Mouse (Mus musculus) left cerebral cortex, adult 11 months (tissue): ENCODE data around the gene Stxbp2.
A peak's percentile ranks its signal among the peaks of the same experiment; 100 is the strongest.
"Not testable (repeated sequence)": the region's sequence is repeated elsewhere in the genome, so short reads cannot be mapped to it uniquely, and the experiment has no call there.

Experiments
- DNase-seq: peaks from one replicate; pipeline ENCODE4 v3.0.0; 2022; ENCODE audit warnings: low spot score

The Stxbp2 gene

GRCm38 (mm10) chr8:3630647-3631477 is at the start of gene Stxbp2:
Stxbp2 (plus strand) TSS chr8:3630955.
- peak; percentile 49 for DNase-seq

DNA sequence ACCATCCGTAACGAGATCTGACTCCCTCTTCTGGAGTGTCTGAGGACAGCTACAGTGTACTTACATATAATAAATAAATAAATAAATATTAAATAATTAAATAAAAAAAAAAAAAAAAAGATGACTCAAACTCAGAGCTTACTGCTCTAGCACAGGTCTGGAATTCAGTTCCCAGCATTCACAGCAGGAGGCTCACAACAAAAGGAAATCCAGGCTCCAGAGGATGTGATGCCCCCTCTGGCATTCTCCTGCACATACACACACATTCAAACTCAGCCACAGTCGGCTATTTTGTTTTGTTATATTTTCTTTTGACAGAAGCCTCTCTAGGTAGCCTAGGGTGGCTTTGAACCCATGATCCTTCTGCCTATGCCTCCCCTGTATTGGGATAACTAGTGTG is 48.8 kb upstream of the Stxbp2 start:
- DNase-seq, result not testable (repeated sequence)

DNA sequence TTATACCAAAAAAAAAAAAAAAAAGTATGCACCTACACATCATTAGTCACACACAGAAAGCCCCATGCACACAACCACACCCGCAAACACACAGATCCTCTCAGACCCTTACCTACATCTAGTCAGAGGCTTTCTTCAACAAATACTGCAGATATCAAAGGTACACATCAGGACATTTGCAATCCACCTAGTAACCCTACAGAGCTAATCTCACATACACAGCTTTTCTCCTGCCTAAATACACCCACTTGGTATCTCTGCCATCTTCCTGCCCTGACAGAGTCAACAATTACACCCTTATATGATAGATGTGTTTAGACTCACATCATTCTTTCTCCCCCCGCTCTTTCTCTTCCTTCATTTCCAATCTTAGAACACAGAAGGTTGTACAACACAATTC is 44.3 kb upstream of the Stxbp2 start:
- DNase-seq, result no peak

DNA sequence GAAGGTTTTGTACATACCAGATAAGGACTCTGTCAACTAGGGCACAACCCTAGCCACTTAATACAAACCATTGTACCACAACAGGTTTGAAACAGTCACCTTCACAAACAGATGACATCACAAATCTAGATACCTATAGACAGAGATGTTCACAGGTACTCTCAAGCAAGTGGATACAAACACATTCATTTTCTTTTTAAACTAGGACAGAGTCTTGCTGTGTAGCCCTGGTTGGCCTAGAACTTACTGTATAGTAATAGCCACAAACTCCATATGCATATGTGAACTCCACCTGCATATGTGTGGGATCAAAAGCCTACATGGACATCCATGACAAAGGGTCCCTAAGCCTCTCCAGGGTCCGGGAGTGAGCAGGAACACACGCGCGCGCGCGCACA is 43.8 kb upstream of the Stxbp2 start, which contains the start of gene Camsap3:
Gene Camsap3 (plus strand): TSS at position 301 of the 398 bp plus-strand sequence.
- DNase-seq, result no peak

GRCm38 (mm10) chr8:3587391-3588257 is 43.1 kb upstream of the Stxbp2 start:
- peak; percentile 54 for DNase-seq

GRCm38 (mm10) chr8:3588258-3588633 is 42.5 kb upstream of the Stxbp2 start:
- DNase-seq, result no peak

- DNase-seq, result no peak
Observed at GRCm38 (mm10) chr8:3593470-3593869, 37.3 kb upstream of the Stxbp2 start.

GRCm38 (mm10) chr8:3594466-3594865 is 36.3 kb upstream of the Stxbp2 start:
- DNase-seq, result no peak

GRCm38 (mm10) chr8:3598054-3598453 is 32.7 kb upstream of the Stxbp2 start:
- no peak for DNase-seq

DNA sequence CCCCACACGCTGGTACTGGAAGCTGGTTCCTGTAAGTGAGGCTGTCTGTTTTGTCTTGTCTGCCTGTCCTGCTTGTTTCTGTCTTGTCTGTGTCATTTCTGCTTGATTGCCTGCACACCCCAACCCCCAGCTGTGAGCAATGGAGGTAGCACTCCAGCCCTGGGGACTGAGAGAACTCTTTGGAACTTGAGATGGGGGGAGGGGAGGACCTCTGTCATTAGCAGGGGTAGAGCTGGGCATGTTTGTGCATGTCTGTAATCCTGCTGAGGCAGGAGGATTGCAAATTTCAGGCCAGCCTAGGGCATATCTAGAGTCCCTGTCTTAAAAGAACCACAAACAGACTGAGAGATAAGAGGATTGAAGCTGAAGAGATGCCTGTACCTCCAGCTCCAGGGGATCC is 31.5 kb upstream of the Stxbp2 start:
- DNase-seq, result no peak

GRCm38 (mm10) chr8:3600401-3600800 is 30.4 kb upstream of the Stxbp2 start:
- no peak for DNase-seq

- DNase-seq, result no peak
Observed at GRCm38 (mm10) chr8:3603439-3603838, 27.3 kb upstream of the Stxbp2 start.

GRCm38 (mm10) chr8:3606593-3606992 is 24.2 kb upstream of the Stxbp2 start:
- no peak for DNase-seq

- DNase-seq, result no peak
Observed at GRCm38 (mm10) chr8:3607822-3608221, 22.9 kb upstream of the Stxbp2 start.

- no peak for DNase-seq
Observed at GRCm38 (mm10) chr8:3609046-3609815, 21.5 kb upstream of the Stxbp2 start.

- DNase-seq, result no peak
Observed at GRCm38 (mm10) chr8:3609816-3610150, 21.0 kb upstream of the Stxbp2 start.

GRCm38 (mm10) chr8:3621199-3621970 is 9.4 kb upstream of the Stxbp2 start, which contains the start of the genes Xab2 and Pet100:
Xab2 (minus strand) TSS chr8:3621316.
Pet100 (plus strand) TSS chr8:3621548.
- peak; percentile 99 for DNase-seq

GRCm38 (mm10) chr8:3622119-3622518 is 8.6 kb upstream of the Stxbp2 start:
- no peak for DNase-seq

DNA sequence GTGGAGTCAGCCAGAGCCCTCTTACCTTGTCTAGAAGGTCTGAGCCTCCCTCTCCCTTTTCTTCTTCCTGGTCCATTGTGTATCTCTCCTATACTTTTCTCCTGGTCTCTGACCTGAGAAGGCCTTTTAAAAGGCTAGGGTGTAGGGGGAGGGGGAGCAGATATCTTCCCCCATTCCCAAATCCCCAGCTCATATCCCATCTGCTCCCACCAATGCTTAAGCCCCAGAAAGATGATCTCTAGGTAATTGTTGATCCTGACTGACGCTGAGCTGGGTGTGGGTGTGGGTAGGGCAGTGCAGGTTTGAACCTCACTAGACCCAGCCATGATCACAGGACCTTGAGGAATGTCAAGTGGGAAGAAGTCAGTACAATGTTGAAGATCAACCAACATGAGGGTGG is 5.3 kb upstream of the Stxbp2 start, which contains the start of gene Pcp2:
Gene Pcp2 (minus strand): TSS at position 101 of the 400 bp plus-strand sequence.
- no peak for DNase-seq

DNA sequence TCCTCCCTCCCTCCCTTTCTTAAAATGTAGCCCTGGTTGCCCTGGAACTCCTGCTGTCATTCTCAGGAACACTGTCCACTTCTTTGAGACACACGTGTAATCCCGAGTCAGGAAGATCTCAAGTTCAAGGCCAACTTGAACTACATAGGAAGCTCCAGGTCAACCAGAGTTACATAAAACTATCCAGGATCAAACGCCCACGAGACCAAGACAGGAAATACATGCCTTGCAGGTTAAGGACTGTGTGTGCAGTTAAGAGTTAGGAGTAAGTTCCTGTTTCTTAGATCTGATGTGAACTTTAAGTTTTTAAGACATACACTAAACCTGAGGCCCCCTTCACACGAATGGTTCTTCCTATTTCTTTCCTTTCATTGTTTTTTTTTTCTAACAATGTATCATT is 3.8 kb upstream of the Stxbp2 start:
- no peak for DNase-seq

DNA sequence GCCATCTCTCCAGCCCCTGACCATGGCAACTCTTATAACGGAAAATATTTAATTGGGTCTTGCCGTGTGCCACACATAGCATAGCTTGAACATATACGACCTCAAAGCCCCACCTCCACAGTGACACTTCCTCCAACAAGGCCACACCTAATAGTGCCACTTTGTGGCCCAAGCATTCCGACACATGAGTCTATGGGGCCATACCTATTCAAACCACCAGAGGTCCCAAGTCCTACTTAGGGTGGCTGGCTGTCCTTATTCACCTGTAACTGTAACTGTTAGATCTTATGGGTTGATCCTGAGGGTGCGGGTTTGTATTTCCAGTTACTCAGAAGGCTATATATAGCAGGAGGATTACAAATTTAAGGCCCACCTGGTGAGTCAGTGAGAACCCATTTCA is 2.7 kb upstream of the Stxbp2 start:
- DNase-seq, result no peak
